Mouse (Mus musculus) sigmoid colon, adult 10 weeks (tissue): ENCODE data around the gene Zcchc3. TPM values are rescaled to one million over a fixed set of nuclear protein-coding genes. Genes with fewer than 3 reads are reported as not detected.

Source experiments
- polyA plus RNA-seq: library from polyadenylated mRNA; stranded (reverse); fragments of 350-450 nt; fragmentation: Illumina TruSeq; extraction: RNeasy Lipid Tissue Mini Kit (QIAGEN cat#74804); gene quantifications from one replicate; pipeline ENCODE4 v1.2.3, GENCODE M21; 2014; ENCODE audit warnings: low read depth, low replicate concordance

Gene Zcchc3
- polyA plus RNA-seq = 1.5 TPM

GRCm38 (mm10) chr2:152414591-152415165 is at the start of gene Zcchc3:
TSS of gene Zcchc3 (minus strand) at chr2:152415027.

GRCm38 (mm10) chr2:152415287-152415686 is 460 bp upstream of the Zcchc3 start, which contains the start of gene 6820408C15Rik:
TSS of gene 6820408C15Rik (plus strand) at chr2:152415587.

GRCm38 (mm10) chr2:152397680-152398435 is 17.0 kb downstream of the Zcchc3 start, which contains the start of gene Sox12:
TSS of gene Sox12 (minus strand) at chr2:152398063.

GRCm38 (mm10) chr2:152376345-152376741 is 38.5 kb downstream of the Zcchc3 start, which contains the start of gene Nrsn2:
TSS of gene Nrsn2 (minus strand) at chr2:152376638.

Other genes with a start within 250 kb of the Zcchc3 start
- gene Csnk2a1, start 188.2 kb downstream of the Zcchc3 start, polyA plus RNA-seq = 252 TPM
- 38.1 TPM for gene Tbc1d20, start 121.2 kb downstream of the Zcchc3 start, polyA plus RNA-seq
- 1.8 TPM for gene Rbck1, start 82.4 kb downstream of the Zcchc3 start, polyA plus RNA-seq
- not detected for gene Trib3, start 71.0 kb downstream of the Zcchc3 start, polyA plus RNA-seq
- gene Nrsn2, start 38.4 kb downstream of the Zcchc3 start, polyA plus RNA-seq = 0.32 TPM
- gene Sox12, start 17.0 kb downstream of the Zcchc3 start, polyA plus RNA-seq = 0.13 TPM
- gene 6820408C15Rik, start 560 bp upstream of the Zcchc3 start, polyA plus RNA-seq = not detected
- gene Defb23, start 49.6 kb upstream of the Zcchc3 start, polyA plus RNA-seq = not detected
- not detected for gene Defb20, start 62.0 kb upstream of the Zcchc3 start, polyA plus RNA-seq
- gene Defb22, start 75.1 kb upstream of the Zcchc3 start, polyA plus RNA-seq = not detected
- not detected for gene Defb26, start 96.7 kb upstream of the Zcchc3 start, polyA plus RNA-seq
- gene Defb28, start 103.2 kb upstream of the Zcchc3 start, polyA plus RNA-seq = not detected
- gene Defb29, start 125.1 kb upstream of the Zcchc3 start, polyA plus RNA-seq = not detected
- gene Gm17416, start 154.3 kb upstream of the Zcchc3 start, polyA plus RNA-seq = not detected
- not detected for gene Defb21, start 157.7 kb upstream of the Zcchc3 start, polyA plus RNA-seq
- gene Defb19, start 165.3 kb upstream of the Zcchc3 start, polyA plus RNA-seq = not detected
- gene Defb45, start 184.4 kb upstream of the Zcchc3 start, polyA plus RNA-seq = 9.8 TPM
- gene Defb36, start 189.3 kb upstream of the Zcchc3 start, polyA plus RNA-seq = not detected
- not detected for gene Defb25, start 208.0 kb upstream of the Zcchc3 start, polyA plus RNA-seq
- gene Rem1, start 211.9 kb upstream of the Zcchc3 start, polyA plus RNA-seq = 2.1 TPM